Mouse (Mus musculus): ENCODE data around the gene Vmn2r-ps159. TPM values are rescaled to one million over a fixed set of nuclear protein-coding genes. Genes with fewer than 3 reads are reported as not detected.
"Not testable (repeated sequence)": the region's sequence is repeated elsewhere in the genome, so short reads cannot be mapped to it uniquely, and the experiment has no call there.

Vmn2r-ps159 gene
- polyA plus RNA-seq (2012; rRNA removed), result not detected in 2 replicates
- polyA plus RNA-seq (2014; fragmentation: Nextera tagmentation; extraction: Ambion mirVana), result not detected in 2 replicates

DNA sequence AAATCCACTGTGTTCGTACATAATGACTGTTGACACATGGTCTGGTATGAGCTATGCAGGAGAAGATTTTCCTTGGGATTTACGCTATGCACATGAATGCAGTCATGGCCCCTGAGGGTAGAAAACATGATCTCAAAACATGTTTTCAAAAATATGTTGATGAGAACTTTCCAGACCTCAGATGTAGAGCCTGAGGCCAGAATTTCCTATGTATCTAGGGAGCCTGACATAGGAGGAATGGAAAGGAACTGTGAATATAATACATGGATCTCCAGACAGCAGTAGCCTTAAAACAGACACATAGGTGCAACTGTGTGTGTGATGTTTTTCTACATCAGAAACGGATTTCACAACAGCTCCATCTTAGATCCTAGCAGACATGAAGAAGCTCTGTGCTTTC is at the start of gene Vmn2r-ps159:
Gene Vmn2r-ps159 (plus strand): TSS at position 301 of the 400 bp plus-strand sequence.
- H3K4me2 ChIP-seq (ENCODE audit: low read depth); H3K27me3 ChIP-seq (ENCODE audit: control insufficient read depth, insufficient read depth, low read length); H3K27ac ChIP-seq; H3K4me1 ChIP-seq (replicated peaks; ENCODE audit: control insufficient read depth in 2 of 2, insufficient read depth in 2 of 2, low read length in 1 of 2); H3K9ac ChIP-seq (replicated peaks); H3K4me3 ChIP-seq (ENCODE audit: insufficient read depth in 1 of 2, low read depth in 2 of 2, low read length in 2 of 2); DNase-seq (ENCODE audit: low read depth in 3 of 3, low spot score in 3 of 3); H3K36me3 ChIP-seq (replicated peaks; ENCODE audit: control insufficient read depth, insufficient read depth, low read depth); ATAC-seq (ENCODE audit: insufficient read depth); H3K9me3 ChIP-seq (ENCODE audit: control insufficient read depth, low read length): not testable (repeated sequence)
- WGBS (ENCODE audit: insufficient replicate concordance), result 47% methylated on average over 3 of the region's 3 CpGs

DNA sequence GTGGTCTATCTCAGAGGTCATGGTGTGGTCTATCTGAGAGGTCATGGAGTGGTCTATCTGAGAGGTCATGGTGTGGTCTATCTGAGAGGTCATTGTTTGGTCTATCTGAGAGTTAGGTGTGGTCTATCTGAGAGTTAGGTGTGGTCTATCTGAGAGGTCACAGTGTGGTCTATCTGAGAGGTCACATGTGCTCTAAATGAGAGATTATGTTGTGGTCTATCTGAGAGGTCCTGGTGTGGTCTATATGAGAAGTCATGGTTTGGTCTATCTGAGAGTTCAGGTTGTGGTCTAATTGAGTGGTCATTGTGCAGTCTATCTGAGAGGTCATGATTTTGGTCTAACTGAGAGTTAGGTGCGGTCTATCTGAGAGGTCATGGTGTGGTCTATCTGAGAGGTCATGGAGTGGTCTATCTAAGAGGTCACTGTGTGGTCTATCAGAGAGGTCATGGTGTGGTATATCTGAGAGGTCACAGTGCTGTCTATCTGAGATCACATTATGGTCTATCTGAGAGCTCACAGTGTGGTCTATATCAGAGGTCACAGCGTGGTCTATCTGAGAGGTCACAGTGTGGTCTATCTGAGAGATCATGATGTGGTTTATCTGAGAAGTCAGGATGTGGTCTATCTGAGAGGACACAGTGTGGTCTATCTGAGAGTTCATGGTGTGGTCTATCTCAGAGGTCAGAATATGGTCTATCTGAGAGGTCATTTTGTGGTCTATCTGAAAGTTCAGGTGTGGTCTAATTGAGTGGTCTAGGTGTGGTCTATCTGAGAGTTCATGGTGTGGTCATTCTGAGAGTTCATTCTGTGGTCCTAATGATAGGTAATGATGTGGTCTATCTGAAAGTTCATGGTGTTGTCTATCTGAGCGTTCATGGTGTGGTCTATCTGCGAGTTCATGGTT is 10.9 kb downstream of the Vmn2r-ps159 start:
- not testable (repeated sequence) for H3K4me2 ChIP-seq (ENCODE audit: low read depth); DNase-seq (ENCODE audit: low read depth in 3 of 3, low spot score in 3 of 3); H3K36me3 ChIP-seq (replicated peaks; ENCODE audit: control insufficient read depth, insufficient read depth, low read depth); H3K9ac ChIP-seq (replicated peaks); H3K4me1 ChIP-seq (replicated peaks; ENCODE audit: control insufficient read depth in 2 of 2, insufficient read depth in 2 of 2, low read length in 1 of 2); H3K9me3 ChIP-seq (ENCODE audit: control insufficient read depth, low read length); H3K27ac ChIP-seq; H3K27me3 ChIP-seq (ENCODE audit: control insufficient read depth, insufficient read depth, low read length); H3K4me3 ChIP-seq (ENCODE audit: insufficient read depth in 1 of 2, low read depth in 2 of 2, low read length in 2 of 2)
- 58% methylated on average over 4 of the region's 4 CpGs for WGBS (ENCODE audit: insufficient replicate concordance)
- ATAC-seq (ENCODE audit: insufficient read depth), result peak; percentile 16; the same call in 1 of the 2 replicates

DNA sequence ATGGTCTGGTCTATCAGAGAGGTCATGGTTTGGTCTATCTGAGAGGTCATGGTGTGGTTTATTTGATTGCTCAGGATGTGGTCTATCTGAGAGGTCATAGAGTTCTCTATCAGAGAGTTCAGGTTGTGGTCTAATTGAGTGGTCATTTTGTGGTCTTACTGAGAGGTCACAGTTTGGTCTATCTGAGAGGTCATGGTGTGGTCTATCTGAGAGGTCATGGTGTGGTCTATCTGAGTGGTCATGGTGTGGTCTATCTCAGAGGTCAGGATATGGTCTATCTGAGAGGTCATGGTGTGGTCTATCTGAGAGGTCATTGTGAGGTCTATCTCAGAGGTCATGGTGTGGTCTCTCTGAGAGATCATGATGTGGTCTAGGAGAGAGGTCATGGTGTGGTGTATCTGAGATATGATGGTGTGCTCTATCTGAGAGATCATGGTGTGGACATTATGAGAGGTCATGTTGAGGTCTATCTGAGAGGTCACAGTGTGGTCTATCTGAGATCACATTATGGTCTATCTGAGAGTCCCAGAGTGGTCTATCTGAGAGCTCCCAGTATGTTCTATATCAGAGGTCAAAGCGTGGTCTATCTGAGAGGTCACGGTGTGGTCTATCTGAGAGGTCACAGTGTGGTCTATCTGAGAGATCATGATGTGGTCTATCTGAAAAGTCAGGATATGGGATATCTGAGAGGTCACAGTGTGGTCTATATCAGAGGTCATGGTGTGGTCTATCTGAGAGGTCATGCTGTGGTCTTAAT is 11.8 kb downstream of the Vmn2r-ps159 start:
- no peak overlapping the region for H3K4me2 ChIP-seq (ENCODE audit: low read depth)
- TF ChIP-seq CTCF (IDR thresholded peaks at IDR 0.05; ENCODE audit: low read depth) (no peak), EP300 (IDR thresholded peaks at IDR 0.05; ENCODE audit: low read depth) (no peak)
- peaks cover 3% of the 10 kb centered on the region for H3K9me3 ChIP-seq (ENCODE audit: control insufficient read depth, low read length)
- no peak overlapping the region for H3K9ac ChIP-seq (replicated peaks)
- no peaks in the 10 kb centered on the region for H3K4me1 ChIP-seq (replicated peaks; ENCODE audit: control insufficient read depth in 2 of 2, insufficient read depth in 2 of 2, low read length in 1 of 2)
- 69% methylated on average over 2 of the region's 2 CpGs for WGBS (ENCODE audit: insufficient replicate concordance)
- H3K27me3 ChIP-seq (ENCODE audit: control insufficient read depth, insufficient read depth, low read length), result no peaks in the 10 kb centered on the region
- peak; percentile 67 for ATAC-seq (ENCODE audit: insufficient read depth)
- DNase-seq (ENCODE audit: low read depth in 3 of 3, low spot score in 3 of 3), result peak in 1 of 3 experiments; percentile 64
- H3K4me3 ChIP-seq (ENCODE audit: insufficient read depth in 1 of 2, low read depth in 2 of 2, low read length in 2 of 2), result no peak overlapping the region
- no peak overlapping the region for H3K27ac ChIP-seq
- H3K36me3 ChIP-seq (replicated peaks; ENCODE audit: control insufficient read depth, insufficient read depth, low read depth), result no peaks in the 10 kb centered on the region

DNA sequence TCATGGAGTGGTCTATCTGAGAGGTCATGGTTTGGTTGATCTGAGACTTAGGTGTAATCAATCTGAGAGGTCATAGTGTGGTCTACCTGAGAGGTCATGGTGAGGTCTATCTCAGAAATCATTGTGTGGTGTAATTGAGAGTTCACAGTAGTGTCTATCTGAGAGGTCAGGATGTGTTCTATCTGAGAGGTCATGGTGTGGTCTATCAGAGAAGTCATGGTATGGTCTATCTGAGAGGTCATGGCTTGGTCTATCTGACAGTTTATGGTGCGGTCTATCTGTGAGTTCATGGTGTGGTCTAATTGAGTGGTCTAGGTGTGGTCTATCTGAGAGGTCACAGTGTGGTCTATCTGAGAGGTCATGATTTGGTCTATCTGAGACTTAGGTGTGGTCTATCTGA is 12.4 kb downstream of the Vmn2r-ps159 start:
- Histone ChIP-seq H3K4me1 (replicated peaks; ENCODE audit: control insufficient read depth in 2 of 2, insufficient read depth in 2 of 2, low read length in 1 of 2) (no peaks in the 10 kb centered on the region), H3K27ac (no peak overlapping the region), H3K4me2 (ENCODE audit: low read depth) (no peak overlapping the region), H3K9ac (replicated peaks) (no peak overlapping the region), H3K36me3 (replicated peaks; ENCODE audit: control insufficient read depth, insufficient read depth, low read depth) (no peaks in the 10 kb centered on the region), H3K4me3 (ENCODE audit: insufficient read depth in 1 of 2, low read depth in 2 of 2, low read length in 2 of 2) (no peak overlapping the region), H3K27me3 (ENCODE audit: control insufficient read depth, insufficient read depth, low read length) (no peaks in the 10 kb centered on the region), H3K9me3 (ENCODE audit: control insufficient read depth, low read length) (peaks cover 3% of the 10 kb centered on the region)
- 78% methylated on average over 1 of the region's 1 CpGs for WGBS (ENCODE audit: insufficient replicate concordance)
- ATAC-seq (ENCODE audit: insufficient read depth), result peak; percentile 32; the same call in 1 of the 2 replicates
- TF ChIP-seq CTCF (IDR thresholded peaks at IDR 0.05; ENCODE audit: low read depth), result no peak
- no peak for TF ChIP-seq EP300 (IDR thresholded peaks at IDR 0.05; ENCODE audit: low read depth)
- DNase-seq (ENCODE audit: low read depth in 3 of 3, low spot score in 3 of 3), result no peak

DNA sequence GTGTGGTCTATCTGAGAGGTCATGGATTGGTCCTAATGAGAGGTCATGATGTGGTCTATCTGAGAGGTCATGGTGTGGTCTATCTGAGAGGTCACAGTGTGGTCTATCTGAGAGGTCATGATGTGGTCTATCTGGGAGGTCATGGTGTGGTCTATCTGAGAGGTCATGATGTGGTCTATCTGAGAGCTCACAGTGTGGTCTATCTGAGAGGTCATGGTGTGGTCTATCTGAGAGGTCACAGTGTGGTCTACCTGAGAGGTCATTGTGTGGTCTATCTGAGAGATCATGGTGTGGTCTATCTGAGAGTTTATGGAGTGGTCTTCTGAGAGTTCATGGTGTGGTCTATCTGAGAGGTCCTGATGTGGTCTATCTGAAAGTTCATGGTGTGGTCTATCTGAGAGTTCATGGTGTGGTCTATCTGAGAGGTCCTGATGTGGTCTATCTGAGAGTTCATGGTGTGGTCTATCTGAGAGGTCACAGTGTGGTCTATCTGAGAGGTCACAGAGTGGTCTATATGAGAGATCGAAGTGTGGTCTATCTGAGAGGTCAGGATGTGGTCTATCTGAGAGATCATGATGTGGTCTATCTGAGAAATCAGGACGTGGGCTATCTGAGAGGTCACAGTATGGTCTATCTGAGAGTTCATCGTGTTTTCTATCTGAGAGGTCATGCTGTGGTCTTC is 26.0 kb downstream of the Vmn2r-ps159 start:
- H3K9ac ChIP-seq (replicated peaks); H3K27ac ChIP-seq; H3K9me3 ChIP-seq (ENCODE audit: control insufficient read depth, low read length); H3K4me3 ChIP-seq (ENCODE audit: insufficient read depth in 1 of 2, low read depth in 2 of 2, low read length in 2 of 2); H3K36me3 ChIP-seq (replicated peaks; ENCODE audit: control insufficient read depth, insufficient read depth, low read depth); H3K4me1 ChIP-seq (replicated peaks; ENCODE audit: control insufficient read depth in 2 of 2, insufficient read depth in 2 of 2, low read length in 1 of 2); H3K4me2 ChIP-seq (ENCODE audit: low read depth); DNase-seq (ENCODE audit: low read depth in 3 of 3, low spot score in 3 of 3); H3K27me3 ChIP-seq (ENCODE audit: control insufficient read depth, insufficient read depth, low read length): not testable (repeated sequence)
- 31% methylated on average over 3 of the region's 3 CpGs for WGBS (ENCODE audit: insufficient replicate concordance)
- peak; percentile 53; the same call in 1 of the 2 replicates for ATAC-seq (ENCODE audit: insufficient read depth)

Other genes starting within 250 kb of the Vmn2r-ps159 start
- gene 9430015G10Rik, start 221.1 kb upstream of the Vmn2r-ps159 start, polyA plus RNA-seq (2012; rRNA removed), result 15.6 and 16.4 TPM in 2 replicates
- 8.7 and 10.5 TPM in 2 replicates for gene 9430015G10Rik, start 221.1 kb upstream of the Vmn2r-ps159 start, polyA plus RNA-seq (2014; fragmentation: Nextera tagmentation; extraction: Ambion mirVana)
- 0.27 and 0.35 TPM in 2 replicates for gene Rnf223, start 200.6 kb upstream of the Vmn2r-ps159 start, polyA plus RNA-seq (2012; rRNA removed)
- 0.13 TPM in 1 of 2 replicates, not detected in the other for gene Rnf223, start 200.6 kb upstream of the Vmn2r-ps159 start, polyA plus RNA-seq (2014; fragmentation: Nextera tagmentation; extraction: Ambion mirVana)
- 18.5 TPM in 2 replicates for gene Agrn, start 133.6 kb upstream of the Vmn2r-ps159 start, polyA plus RNA-seq (2012; rRNA removed)
- gene Agrn, start 133.6 kb upstream of the Vmn2r-ps159 start, polyA plus RNA-seq (2014; fragmentation: Nextera tagmentation; extraction: Ambion mirVana), result 6.7 and 7.2 TPM in 2 replicates
- 5.8 and 6.1 TPM in 2 replicates for gene Isg15, start 130.3 kb upstream of the Vmn2r-ps159 start, polyA plus RNA-seq (2012; rRNA removed)
- 0.90 and 1.3 TPM in 2 replicates for gene Isg15, start 130.3 kb upstream of the Vmn2r-ps159 start, polyA plus RNA-seq (2014; fragmentation: Nextera tagmentation; extraction: Ambion mirVana)
- gene AW011738, start 127.8 kb upstream of the Vmn2r-ps159 start, polyA plus RNA-seq (2012; rRNA removed), result 0.49 and 0.66 TPM in 2 replicates
- 0.23 TPM in 1 of 2 replicates, not detected in the other for gene AW011738, start 127.8 kb upstream of the Vmn2r-ps159 start, polyA plus RNA-seq (2014; fragmentation: Nextera tagmentation; extraction: Ambion mirVana)
- 0.03 TPM in 2 replicates for gene Perm1, start 115.2 kb upstream of the Vmn2r-ps159 start, polyA plus RNA-seq (2012; rRNA removed)
- gene Perm1, start 115.2 kb upstream of the Vmn2r-ps159 start, polyA plus RNA-seq (2014; fragmentation: Nextera tagmentation; extraction: Ambion mirVana), result 0.05 TPM in 1 of 2 replicates, not detected in the other
- gene Plekhn1, start 96.2 kb upstream of the Vmn2r-ps159 start, polyA plus RNA-seq (2012; rRNA removed), result 9.9 and 10.8 TPM in 2 replicates
- gene Plekhn1, start 96.2 kb upstream of the Vmn2r-ps159 start, polyA plus RNA-seq (2014; fragmentation: Nextera tagmentation; extraction: Ambion mirVana), result 2.7 and 5.2 TPM in 2 replicates
- gene Noc2l, start 95.1 kb upstream of the Vmn2r-ps159 start, polyA plus RNA-seq (2012; rRNA removed), result 62.7 and 68.0 TPM in 2 replicates
- 40.2 and 50.7 TPM in 2 replicates for gene Noc2l, start 95.1 kb upstream of the Vmn2r-ps159 start, polyA plus RNA-seq (2014; fragmentation: Nextera tagmentation; extraction: Ambion mirVana)
- 56.1 and 56.9 TPM in 2 replicates for gene Samd11, start 75.4 kb upstream of the Vmn2r-ps159 start, polyA plus RNA-seq (2012; rRNA removed)
- gene Samd11, start 75.4 kb upstream of the Vmn2r-ps159 start, polyA plus RNA-seq (2014; fragmentation: Nextera tagmentation; extraction: Ambion mirVana), result 21.5 and 24.8 TPM in 2 replicates

Measured in liver, embryonic 14.5 days (tissue).